Comparison of ENCODE assay signal across 24 mouse cellular contexts in genomic region chr16:10940661-10941060, GRCm38 (mm10).
DNase-seq lines count a peak whose midpoint lies in the region; ATAC-seq and TF ChIP-seq lines count a peak whose summit lies in the region.
"Had no signal": no experiment of that assay in that cellular context is flagged by ENCODE, and none has a peak within 500 bp of the region (broad histone marks: within the 10 kb centered on the region; RNA-seq: fewer than 3 reads in every experiment).

No protein-coding gene starts in this region.

- no peak for ATAC-seq in hindbrain, embryonic 11.5 days (ENCODE audit: low FRiP score)
- ATAC-seq: forebrain, embryonic 13.5 days; forebrain, embryonic 16.5 days; hindbrain, postnatal 0 days; inflammation-experienced regulatory T-cells, adult 6 months had no signal

- TF ChIP-seq CTCF in CH12.LX (conservative IDR thresholded peaks at IDR 0.05 in 1 of 2, IDR thresholded peaks at IDR 0.05 in 1 of 2; ENCODE audit: low read depth in 2 of 2, low read length in 2 of 2) = no peak

- no peaks in the 10 kb centered on the region for H3K9me3 ChIP-seq in hindbrain, embryonic 10.5 days
- H3K9me3 ChIP-seq in hindbrain, embryonic 11.5 days (ENCODE audit: control insufficient read depth, low read length) = no peaks in the 10 kb centered on the region
- H3K9me3 ChIP-seq in CH12.LX (replicated peaks; ENCODE audit: low read length) = no peaks in the 10 kb centered on the region
- H3K9me3 ChIP-seq: forebrain, embryonic 10.5 days; forebrain, embryonic 13.5 days had no signal

- no peaks in the 10 kb centered on the region for H3K36me3 ChIP-seq in hindbrain, embryonic 10.5 days
- no peaks in the 10 kb centered on the region for H3K36me3 ChIP-seq in hindbrain, embryonic 11.5 days (ENCODE audit: control insufficient read depth, insufficient read depth, low read length)
- H3K36me3 ChIP-seq in CH12.LX (replicated peaks in 1 of 2; ENCODE audit: control insufficient read depth in 1 of 2, insufficient read depth in 1 of 2, low read length in 1 of 2) = no peaks in the 10 kb centered on the region
- H3K36me3 ChIP-seq: forebrain, embryonic 10.5 days had no signal

- peak overlapping the region; percentile 30 for H3K27ac ChIP-seq in hindbrain, embryonic 10.5 days
- no peak overlapping the region for H3K27ac ChIP-seq in hindbrain, embryonic 11.5 days (ENCODE audit: low read depth, low read length)
- H3K27ac ChIP-seq in CH12.LX (ENCODE audit: insufficient read depth, low read depth) = no peak overlapping the region
- H3K27ac ChIP-seq: forebrain, embryonic 10.5 days; forebrain, embryonic 13.5 days; gastrocnemius, adult 2 months; hindbrain, embryonic 14.5 days; hindbrain, postnatal 0 days had no signal

- no peak overlapping the region for H3K9ac ChIP-seq in hindbrain, embryonic 11.5 days (ENCODE audit: low read depth, low read length)
- no peak overlapping the region for H3K9ac ChIP-seq in CH12.LX (ENCODE audit: insufficient read depth, low read depth)
- H3K9ac ChIP-seq: forebrain, embryonic 13.5 days; hindbrain, embryonic 14.5 days had no signal

- WGBS in hindbrain, embryonic 10.5 days = 76% methylated on average over 2 of the region's 2 CpGs
- 86% methylated on average over 2 of the region's 2 CpGs for WGBS in hindbrain, embryonic 11.5 days

- TF ChIP-seq EP300 in CH12.LX (IDR thresholded peaks at IDR 0.05; ENCODE audit: low read length) = no peak

- peaks cover 38% of the 10 kb centered on the region for H3K4me1 ChIP-seq in hindbrain, embryonic 10.5 days (replicated peaks)
- no peaks in the 10 kb centered on the region for H3K4me1 ChIP-seq in hindbrain, embryonic 11.5 days (replicated peaks; ENCODE audit: control insufficient read depth, insufficient read depth, low read length)
- peaks cover 0 to 31% of the 10 kb centered on the region in 2 experiments; a peak in 2 of 4 replicates for H3K4me1 ChIP-seq in CH12.LX (ENCODE audit: control insufficient read depth in 1 of 2, insufficient read depth in 2 of 2)

- in situ Hi-C loops in CH12.LX (cut with MboI; ENCODE audit: low pct_ligation_motif_present, low pct_unique_long_range_greater_than_20kb, low sequenced_read_pairs) = loop anchor here (5.0 kb wide), 1 partner anchor 33 kb away; no protein-coding TSS in a partner anchor

- H3K4me3 ChIP-seq in hindbrain, embryonic 10.5 days = no peak overlapping the region
- no peak overlapping the region for H3K4me3 ChIP-seq in hindbrain, embryonic 11.5 days (ENCODE audit: low read depth, low read length)
- H3K4me3 ChIP-seq in CH12.LX (replicated peaks in 1 of 3; ENCODE audit: low read depth in 2 of 3, low read length in 2 of 3, poor library complexity in 1 of 3) = no peak overlapping the region
- H3K4me3 ChIP-seq: forebrain, embryonic 10.5 days; forebrain, embryonic 13.5 days; gastrocnemius, adult 2 months had no signal

- TF ChIP-seq POLR2A in CH12.LX (IDR thresholded peaks at IDR 0.05; ENCODE audit: low read depth, low read length) = no peak

- DNase-seq in hindbrain, embryonic 10.5 days (ENCODE audit: low spot score) = no peak
- no peak for DNase-seq in hindbrain, embryonic 11.5 days (ENCODE audit: low spot score)
- DNase-seq in CH12.LX (ENCODE audit: extremely low read depth) (peak; percentile 21), R1 (ENCODE audit: low read depth, low spot score) (peak; percentile 81)
- DNase-seq in c-Kit-positive CD71-positive TER-119-negative erythroid progenitor cells, embryonic 14.5 days (ENCODE audit: low read depth) = peak; percentile 13
- DNase-seq in adrenal gland, postnatal 36 days = no peak
- no peak for DNase-seq in adrenal gland, adult 2 months
- DNase-seq in cerebellum, postnatal 14 days = no peak
- DNase-seq: adrenal gland, postnatal 10 days; cerebellum, adult 11-12 months; cerebellum, adult 8-10 months; cerebellum, postnatal 10 days; gastrocnemius, adult 2 months; gastrocnemius, postnatal 14 days; heart, adult 11 months; kidney, adult 11 months; kidney, adult 8-10 months had no signal

- H3K79me2 ChIP-seq in CH12.LX (replicated peaks; ENCODE audit: control insufficient read depth, extremely low read depth, insufficient read depth, poor library complexity, severe bottlenecking) = no peaks in the 10 kb centered on the region

- dilution Hi-C loops in CH12.LX (cut with MboI; ENCODE audit: extremely low pct_ligation_motif_present, extremely low pct_unique_long_range_greater_than_20kb, low sequenced_read_pairs) = no loop called here

- TF ChIP-seq RAD21 in CH12.LX (IDR thresholded peaks at IDR 0.05; ENCODE audit: low read depth, low read length) = no peak

- H3K27me3 ChIP-seq in hindbrain, embryonic 10.5 days (ENCODE audit: insufficient read depth, poor library complexity, severe bottlenecking) = no peaks in the 10 kb centered on the region
- no peaks in the 10 kb centered on the region for H3K27me3 ChIP-seq in hindbrain, embryonic 11.5 days (ENCODE audit: control insufficient read depth, insufficient read depth, low read length)
- H3K27me3 ChIP-seq in CH12.LX (replicated peaks) = no peaks in the 10 kb centered on the region
- H3K27me3 ChIP-seq: forebrain, embryonic 13.5 days had no signal

- no peak overlapping the region for H3K4me2 ChIP-seq in hindbrain, embryonic 11.5 days (replicated peaks; ENCODE audit: low read depth, low read length)
- H3K4me2 ChIP-seq in CH12.LX (ENCODE audit: insufficient read depth, low read depth, poor library complexity, severe bottlenecking) = no peak overlapping the region
- H3K4me2 ChIP-seq: forebrain, embryonic 13.5 days; heart, embryonic 11.5 days; hindbrain, embryonic 14.5 days had no signal

TF ChIP-seq in CH12.LX, 34 proteins besides CTCF, POLR2A, EP300 and RAD21:
- TF ChIP-seq NRF1 (IDR thresholded peaks at IDR 0.05; ENCODE audit: low read depth, low read length) = no peak
- TF ChIP-seq SIN3A (IDR thresholded peaks at IDR 0.05; ENCODE audit: low read length) = no peak
- TF ChIP-seq KAT2A (IDR thresholded peaks at IDR 0.05; ENCODE audit: insufficient replicate concordance, low read length) = no peak
- TF ChIP-seq MAZ (IDR thresholded peaks at IDR 0.05; ENCODE audit: low read depth, low read length) = no peak
- no peak for TF ChIP-seq MXI1 (IDR thresholded peaks at IDR 0.05; ENCODE audit: low read depth, low read length)
- TF ChIP-seq ELF1 (IDR thresholded peaks at IDR 0.05; ENCODE audit: low read depth, low read length) = no peak
- no peak for TF ChIP-seq UBTF (IDR thresholded peaks at IDR 0.05; ENCODE audit: low read depth, low read length)
- TF ChIP-seq GABPA (IDR thresholded peaks at IDR 0.05; ENCODE audit: insufficient replicate concordance, low read depth, low read length) = no peak
- TF ChIP-seq ETS1 (conservative IDR thresholded peaks at IDR 0.05; ENCODE audit: low read depth, low read length) = no peak

Comparison
In these comparisons a context has a peak if more than half of its experiments do, and no peak if none do; other contexts are left out.
1. DNase-seq: peak in CH12.LX (single experiment), R1 (single experiment) and c-Kit-positive CD71-positive TER-119-negative erythroid progenitor cells, embryonic 14.5 days (single experiment); none in hindbrain, embryonic 10.5 days (single experiment), hindbrain, embryonic 11.5 days (single experiment), adrenal gland, postnatal 36 days (0 of 2), adrenal gland, adult 2 months (single experiment) and cerebellum, postnatal 14 days (0 of 2).